29 mouse cellular contexts compared by ENCODE assay signal in the genomic region with DNA sequence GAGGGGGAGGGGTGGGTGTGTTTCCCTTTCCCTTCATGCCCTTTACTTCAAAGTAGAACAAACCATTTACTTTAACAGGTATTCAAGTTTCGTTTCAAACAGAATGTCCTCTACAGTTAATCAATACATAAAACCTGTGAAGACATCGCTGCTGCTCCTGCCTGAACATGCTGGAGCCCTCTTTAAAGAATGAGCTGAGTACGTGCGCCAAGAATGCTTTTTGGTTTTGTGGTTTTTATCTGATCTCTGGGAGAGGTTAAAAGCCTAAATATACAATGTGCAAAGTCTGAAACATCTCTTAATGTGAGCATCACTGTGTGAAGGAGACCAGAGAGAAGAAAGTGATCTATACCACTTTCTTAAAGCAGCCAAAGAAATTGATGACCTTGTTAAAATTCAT.
DNase-seq lines count a peak whose midpoint lies in the region; ATAC-seq and TF ChIP-seq lines count a peak whose summit lies in the region.
"Had no signal": no experiment of that assay in that cellular context is flagged by ENCODE, and none has a peak within 500 bp of the region (broad histone marks: within the 10 kb centered on the region; RNA-seq: fewer than 3 reads in every experiment).

No protein-coding gene starts in this region.

- ATAC-seq in frontal cortex, adult (ENCODE audit: low TSS enrichment) = no peak
- ATAC-seq: activated CD4-positive, CD25-positive, alpha-beta regulatory T cell, adult 4 months; CD4-positive, CD25-positive, alpha-beta regulatory T cell, adult 4 months; forebrain, embryonic 14.5 days; forebrain, postnatal 0 days; hindbrain, postnatal 0 days; inflammation-experienced regulatory T-cells, adult 6 months had no signal

- TF ChIP-seq POLR2A in thymus, adult 2 months (IDR thresholded peaks at IDR 0.05; ENCODE audit: control insufficient read depth, extremely low read depth, insufficient read depth, low read length, poor library complexity) = no peak
- no peak for TF ChIP-seq POLR2A in MEL (IDR thresholded peaks at IDR 0.05; ENCODE audit: control insufficient read depth in 1 of 2, insufficient read depth in 1 of 2, low read depth in 1 of 2, low read length in 2 of 2, poor library complexity in 1 of 2)

- DNase-seq in thymus, postnatal 25 days = peak; percentile 4
- no peak for DNase-seq in thymus, adult 2 months
- DNase-seq in 416B (ENCODE audit: low read depth) (peak; percentile 49), MEL (ENCODE audit: low read depth, low spot score) (peak; percentile 43)
- DNase-seq in naive thymus-derived CD4-positive, alpha-beta T cell, adult 2 months (ENCODE audit: low read depth) = peak; percentile 9
- DNase-seq in cerebellum, postnatal 10 days = no peak
- DNase-seq in frontal cortex, postnatal 25 days (ENCODE audit: low spot score in 2 of 2) = no peak
- DNase-seq: adrenal gland, adult 8-10 months; adrenal gland, postnatal 25 days; B cell, adult 2 months; cerebellum, adult 18-20 months; cerebellum, adult 9-10 months; cerebellum, postnatal 25 days; forebrain, postnatal 0 days; gastrocnemius, postnatal 10 days; gastrocnemius, postnatal 36 days; heart, adult 2 months; heart, postnatal 14 days; heart, postnatal 4 days had no signal

- H3K79me2 ChIP-seq in MEL (ENCODE audit: control insufficient read depth, insufficient read depth, low read length, poor library complexity) = no peaks in the 10 kb centered on the region

- TF ChIP-seq CTCF in thymus, adult 2 months (IDR thresholded peaks at IDR 0.05; ENCODE audit: borderline replicate concordance, control insufficient read depth, extremely low read depth, insufficient read depth, low read length, poor library complexity) = no peak
- no peak for TF ChIP-seq CTCF in MEL (IDR thresholded peaks at IDR 0.05 in 2 of 3, conservative IDR thresholded peaks at IDR 0.05 in 1 of 3; ENCODE audit: control insufficient read depth in 1 of 3, insufficient read depth in 1 of 3, low read depth in 2 of 3, low read length in 3 of 3, poor library complexity in 1 of 3, severe bottlenecking in 1 of 3)

- TF ChIP-seq RAD21 in MEL (IDR thresholded peaks at IDR 0.05; ENCODE audit: low read depth, low read length) = no peak

- no peak overlapping the region for H3K4me3 ChIP-seq in thymus, adult 2 months (ENCODE audit: control insufficient read depth, insufficient read depth, low read length)
- no peak overlapping the region; a peak in 1 of 4 replicates for H3K4me3 ChIP-seq in MEL (ENCODE audit: control insufficient read depth in 1 of 2, insufficient read depth in 1 of 2, low read depth in 2 of 2, low read length in 2 of 2)
- H3K4me3 ChIP-seq: embryonic facial prominence, embryonic 13.5 days; heart, adult 2 months; heart, embryonic 10.5 days; heart, embryonic 13.5 days had no signal

- H3K27ac ChIP-seq in thymus, adult 2 months (ENCODE audit: control insufficient read depth, insufficient read depth, low read length) = no peak overlapping the region
- no peak overlapping the region for H3K27ac ChIP-seq in MEL (ENCODE audit: control insufficient read depth, low read depth, low read length)
- H3K27ac ChIP-seq: embryonic facial prominence, embryonic 13.5 days; heart, adult 2 months; heart, embryonic 10.5 days; heart, embryonic 13.5 days; hindbrain, embryonic 14.5 days; hindbrain, postnatal 0 days had no signal

- H3K27me3 ChIP-seq in thymus, adult 2 months (ENCODE audit: control insufficient read depth, insufficient read depth, low read length) = no peaks in the 10 kb centered on the region
- H3K27me3 ChIP-seq in MEL (ENCODE audit: control insufficient read depth in 1 of 2, insufficient read depth in 2 of 2, low read length in 2 of 2) = no peaks in the 10 kb centered on the region
- H3K27me3 ChIP-seq: embryonic facial prominence, embryonic 13.5 days; heart, embryonic 13.5 days had no signal

- no peak for TF ChIP-seq EP300 in MEL (IDR thresholded peaks at IDR 0.05; ENCODE audit: low read depth in 1 of 2, low read length in 2 of 2)

- no peaks in the 10 kb centered on the region for H3K36me3 ChIP-seq in thymus, adult 2 months (ENCODE audit: control insufficient read depth, insufficient read depth, low read length)
- H3K36me3 ChIP-seq in MEL (ENCODE audit: control insufficient read depth in 1 of 2, insufficient read depth in 2 of 2, low read length in 2 of 2) = peaks cover 0 to 10% of the 10 kb centered on the region in 2 experiments; a peak in 2 of 4 replicates
- H3K36me3 ChIP-seq: embryonic facial prominence, embryonic 13.5 days; heart, embryonic 10.5 days; heart, embryonic 13.5 days had no signal

- H3K9me3 ChIP-seq in MEL (replicated peaks; ENCODE audit: insufficient read depth, low read length) = no peaks in the 10 kb centered on the region
- H3K9me3 ChIP-seq: embryonic facial prominence, embryonic 13.5 days; heart, embryonic 10.5 days; heart, embryonic 13.5 days had no signal

- no peak overlapping the region for H3K9ac ChIP-seq in MEL (ENCODE audit: control insufficient read depth, low read depth, low read length, poor library complexity, severe bottlenecking)
- H3K9ac ChIP-seq: embryonic facial prominence, embryonic 13.5 days; forebrain, postnatal 0 days; heart, embryonic 13.5 days; hindbrain, embryonic 14.5 days had no signal

- WGBS in thymus, adult 2 months = 11% methylated on average over 4 of the region's 4 CpGs

- no peaks in the 10 kb centered on the region for H3K4me1 ChIP-seq in thymus, adult 2 months (replicated peaks; ENCODE audit: control insufficient read depth, insufficient read depth, low read length)
- peaks cover 2 to 3% of the 10 kb centered on the region in 2 experiments for H3K4me1 ChIP-seq in MEL (ENCODE audit: control insufficient read depth in 1 of 2, insufficient read depth in 2 of 2, low read length in 2 of 2)
- H3K4me1 ChIP-seq: embryonic facial prominence, embryonic 13.5 days; heart, embryonic 10.5 days; heart, embryonic 13.5 days had no signal

TF ChIP-seq in MEL, 35 proteins besides CTCF, POLR2A, EP300 and RAD21:
- peak; percentile 57 for TF ChIP-seq GATA1 (IDR thresholded peaks at IDR 0.05; ENCODE audit: low read depth, low read length)
- no peak for TF ChIP-seq TBP (IDR thresholded peaks at IDR 0.05; ENCODE audit: low read depth, low read length)

Comparison
In these comparisons a context has a peak if more than half of its experiments do, and no peak if none do; other contexts are left out.
1. DNase-seq: peak in thymus, postnatal 25 days (single experiment), 416B (single experiment), MEL (single experiment) and naive thymus-derived CD4-positive, alpha-beta T cell, adult 2 months (single experiment); none in thymus, adult 2 months (single experiment), cerebellum, postnatal 10 days (0 of 2) and frontal cortex, postnatal 25 days (0 of 2).